Mouse (Mus musculus) myocyte (in vitro differentiated cells): Measurements from ENCODE around the gene Aaed1. TPM values are rescaled to one million over a fixed set of nuclear protein-coding genes. Genes with fewer than 3 reads are reported as not detected.

Experiments used
- H3K27me3 ChIP-seq: one replicate; pipeline ENCODE4 v1.6.1; 2011; ENCODE audit not compliant: control insufficient read depth, insufficient read depth, insufficient read length
- H3K36me3 ChIP-seq: one replicate; pipeline ENCODE4 v1.6.1; 2011; ENCODE audit not compliant: control insufficient read depth, insufficient read depth
- H3K4me2 ChIP-seq: one replicate; pipeline ENCODE4 v1.6.1; 2011; ENCODE audit warnings: low read depth, control low read depth
- H3K4me3 ChIP-seq: one replicate; pipeline ENCODE4 v1.5.1; 2011; ENCODE audit warnings: mild to moderate bottlenecking, control low read depth, moderate library complexity
- H3K79me2 ChIP-seq: one replicate; pipeline ENCODE4 v1.6.1; 2011; ENCODE audit not compliant: control insufficient read depth, insufficient read depth
- H3ac ChIP-seq: one replicate; pipeline ENCODE4 v1.6.1; 2011; ENCODE audit not compliant: control insufficient read depth, insufficient read length
- CEBPB ChIP-seq: IDR thresholded peaks from 2 replicates; pipeline ENCODE4 v1.6.1; 2011; ENCODE audit warnings: mild to moderate bottlenecking, moderate library complexity; ENCODE audit not compliant: poor library complexity, insufficient read depth, severe bottlenecking
- E2F4 ChIP-seq: IDR thresholded peaks from one replicate; pipeline ENCODE4 v1.6.1; 2011; ENCODE audit warnings: mild to moderate bottlenecking, control low read depth, moderate library complexity; ENCODE audit not compliant: insufficient read depth
- MAX ChIP-seq: IDR thresholded peaks from one replicate; pipeline ENCODE4 v1.6.1; 2011; ENCODE audit warnings: low read depth, mild to moderate bottlenecking, control low read depth
- MYOD1 ChIP-seq, 3 experiments: IDR thresholded peaks; one replicate each; pipeline ENCODE4 v1.6.1; 2011; ENCODE audit warnings: control low read depth in 2 of 3, low read depth in 2 of 3, mild to moderate bottlenecking in 2 of 3, moderate library complexity in 1 of 3; ENCODE audit not compliant: insufficient read length in 2 of 3, control insufficient read depth in 1 of 3
- MYOG ChIP-seq, 3 experiments: IDR thresholded peaks; one replicate each; pipeline ENCODE4 v1.6.1; 2011; ENCODE audit warnings: control low read depth in 2 of 3, low read depth in 2 of 3, mild to moderate bottlenecking in 2 of 3; ENCODE audit not compliant: insufficient read length in 2 of 3, control insufficient read depth in 1 of 3, insufficient read depth in 1 of 3
- POLR2A ChIP-seq: IDR thresholded peaks from one replicate; pipeline ENCODE4 v1.6.1; 2011; ENCODE audit warnings: low read depth, mild to moderate bottlenecking, control low read depth, moderate library complexity; ENCODE audit not compliant: insufficient read length
- POLR2AphosphoS2 ChIP-seq: IDR thresholded peaks from one replicate; pipeline ENCODE4 v1.6.1; 2011; ENCODE audit warnings: low read depth, control low read depth; ENCODE audit not compliant: insufficient read length
- REST ChIP-seq: IDR thresholded peaks from one replicate; pipeline ENCODE4 v1.6.1; 2011; ENCODE audit warnings: mild to moderate bottlenecking, control low read depth, moderate library complexity; ENCODE audit not compliant: insufficient read depth, insufficient read length
- SRF ChIP-seq: IDR thresholded peaks from one replicate; pipeline ENCODE4 v1.6.1; 2011; ENCODE audit warnings: low read depth; ENCODE audit not compliant: control insufficient read depth, insufficient read length
- TCF12 ChIP-seq: IDR thresholded peaks from one replicate; pipeline ENCODE4 v1.6.1; 2011; ENCODE audit warnings: mild to moderate bottlenecking, control low read depth; ENCODE audit not compliant: poor library complexity, insufficient read depth, severe bottlenecking
- TCF3 ChIP-seq: IDR thresholded peaks from one replicate; pipeline ENCODE4 v1.6.1; 2011; ENCODE audit warnings: low read depth, control low read depth; ENCODE audit not compliant: insufficient read length
- USF1 ChIP-seq: IDR thresholded peaks from one replicate; pipeline ENCODE4 v1.6.1; 2011; ENCODE audit warnings: low read depth, mild to moderate bottlenecking, control low read depth, moderate library complexity
- polyA plus RNA-seq: library from polyadenylated mRNA; unstranded; fragments of >200 nt; fragmentation: generic; extraction: Trizol; gene quantifications from one replicate; pipeline ENCODE4 v1.2.1, GENCODE M21; 2012; ENCODE audit warnings: missing spikeins

Aaed1 gene
- polyA plus RNA-seq, 1 experiment, result 12.1 TPM

GRCm38 (mm10) chr13:64233139-64233538 is 79.4 kb downstream of the Aaed1 start:
- no peaks in the 10 kb centered on the region for H3K36me3 ChIP-seq
- no peak overlapping the region for H3K4me3 ChIP-seq
- no peaks in the 10 kb centered on the region for H3K79me2 ChIP-seq
- no peaks in the 10 kb centered on the region for H3K27me3 ChIP-seq
- no peak overlapping the region for H3K4me2 ChIP-seq
- TF ChIP-seq CEBPB (no peak), MYOG (IDR thresholded peaks at IDR 0.05; ENCODE audit: control insufficient read depth in 1 of 3, insufficient read depth in 1 of 3, insufficient read length in 2 of 3, low read depth in 2 of 3) (no peak), E2F4 (no peak)
- no peak overlapping the region for H3ac ChIP-seq

GRCm38 (mm10) chr13:64226725-64227124 is 85.8 kb downstream of the Aaed1 start:
- no peaks in the 10 kb centered on the region for H3K27me3 ChIP-seq
- no peak overlapping the region for H3ac ChIP-seq
- no peak overlapping the region for H3K4me3 ChIP-seq
- no peak overlapping the region for H3K4me2 ChIP-seq
- no peaks in the 10 kb centered on the region for H3K36me3 ChIP-seq
- H3K79me2 ChIP-seq, result no peaks in the 10 kb centered on the region
- TF ChIP-seq E2F4 (no peak), POLR2A (no peak), TCF12 (no peak), MYOG (IDR thresholded peaks at IDR 0.05; ENCODE audit: control insufficient read depth in 1 of 3, insufficient read depth in 1 of 3, insufficient read length in 2 of 3, low read depth in 2 of 3) (no peak), USF1 (no peak), CEBPB (no peak), TCF3 (no peak), REST (no peak), MAX (no peak), MYOD1 (IDR thresholded peaks at IDR 0.05; ENCODE audit: control insufficient read depth in 1 of 3, insufficient read length in 2 of 3, low read depth in 2 of 3) (no peak)

GRCm38 (mm10) chr13:64225738-64226137 is 86.8 kb downstream of the Aaed1 start:
- H3K36me3 ChIP-seq, result no peaks in the 10 kb centered on the region
- H3K4me3 ChIP-seq, result no peak overlapping the region
- no peak for TF ChIP-seq SRF
- TF ChIP-seq POLR2A, result no peak
- TF ChIP-seq POLR2AphosphoS2, result no peak
- TF ChIP-seq MAX, result no peak
- no peaks in the 10 kb centered on the region for H3K27me3 ChIP-seq
- no peak overlapping the region for H3K4me2 ChIP-seq
- no peaks in the 10 kb centered on the region for H3K79me2 ChIP-seq
- no peak overlapping the region for H3ac ChIP-seq

Other genes with a start within 250 kb of the Aaed1 start
- gene Hsd17b3, start 223.5 kb downstream of the Aaed1 start, polyA plus RNA-seq, result not detected
- 2.5 TPM for gene Slc35d2, start 183.3 kb downstream of the Aaed1 start, polyA plus RNA-seq
- 3.0 TPM for gene Zfp367, start 159.5 kb downstream of the Aaed1 start, polyA plus RNA-seq
- 32.5 TPM for gene Habp4, start 150.9 kb downstream of the Aaed1 start, polyA plus RNA-seq
- 4.4 TPM for gene Cdc14b, start 37.4 kb downstream of the Aaed1 start, polyA plus RNA-seq
- 778 TPM for gene Ctsl, start 58.2 kb upstream of the Aaed1 start, polyA plus RNA-seq
- 11.4 TPM for gene Cdk20, start 119.6 kb upstream of the Aaed1 start, polyA plus RNA-seq
- gene Fam240b, start 185.1 kb upstream of the Aaed1 start, polyA plus RNA-seq, result not detected